Mouse (Mus musculus) kidney, postnatal 0 days (tissue): ENCODE data around the gene Ncaph2. TPM values are rescaled to one million over a fixed set of nuclear protein-coding genes. Genes with fewer than 3 reads are reported as not detected.

Experiments
- ATAC-seq: fragments of 200-750 bp; cut with Nextera tagmentation; replicated peaks from 2 replicates; pipeline ENCODE4 v1.8.0; 2017; ENCODE audit warnings: low read depth, moderate number of reproducible peaks, moderate TSS enrichment, moderate library complexity; ENCODE audit not compliant: low FRiP score
- DNase-seq: peaks from one replicate; pipeline ENCODE4 v3.0.0-alpha.2; 2016; ENCODE audit warnings: low spot score
- H3K27ac ChIP-seq: fragments of 300-500 bp; sonication (generic); 2 replicates; pipeline ENCODE4 v1.5.1; 2014; ENCODE audit warnings: mild to moderate bottlenecking
- H3K27me3 ChIP-seq: fragments of 300-500 bp; sonication (generic); 2 replicates; pipeline ENCODE4 v1.6.1; 2014; ENCODE audit warnings: low read length, mixed read lengths; ENCODE audit not compliant: insufficient read depth
- H3K36me3 ChIP-seq: fragments of 300-500 bp; sonication (generic); 2 replicates; pipeline ENCODE4 v1.6.1; 2014; ENCODE audit warnings: low read length, mixed read lengths; ENCODE audit not compliant: insufficient read depth
- H3K4me1 ChIP-seq: fragments of 300-500 bp; sonication (generic); replicated peaks from 2 replicates; pipeline ENCODE4 v1.6.1; 2014; ENCODE audit warnings: antibody characterized with exemption, low read length, mixed read lengths; ENCODE audit not compliant: insufficient read depth
- H3K4me2 ChIP-seq: fragments of 300-500 bp; sonication (generic); 2 replicates; pipeline ENCODE4 v1.6.1; 2014; ENCODE audit warnings: mild to moderate bottlenecking, low read length, moderate library complexity, mixed read lengths
- H3K4me3 ChIP-seq: fragments of 300-500 bp; sonication (generic); replicated peaks from 2 replicates; pipeline ENCODE4 v1.5.1; 2014; ENCODE audit warnings: low read depth, low read length
- H3K9ac ChIP-seq: fragments of 300-500 bp; sonication (generic); 2 replicates; pipeline ENCODE4 v1.6.1; 2014; ENCODE audit warnings: low read depth, low read length
- H3K9me3 ChIP-seq: fragments of 300-500 bp; sonication (generic); replicated peaks from 2 replicates; pipeline ENCODE4 v1.6.1; 2016; ENCODE audit warnings: low read length, inconsistent platforms, mixed read lengths
- CTCF ChIP-seq: IDR thresholded peaks from 2 replicates; pipeline ENCODE4 v1.5.1; 2016; ENCODE audit warnings: antibody characterized with exemption, low read depth, mild to moderate bottlenecking, moderate library complexity
- WGBS: fragments of 180-500 bp; shearing (Covaris S2); extraction: QIAGEN DNeasy Blood & Tissue Kit; methylation state at CpG from one replicate; pipeline ENCODE4 v1.1.7; 2014; 5-methylcytosine and 5-hydroxymethylcytosine counted together
- polyA plus RNA-seq: library from polyadenylated mRNA; unstranded; fragments of >200 nt; fragmentation: Nextera tagmentation; extraction: Ambion mirVana; gene quantifications from 2 replicates; pipeline ENCODE4 v1.2.1, GENCODE M21; 2015

Gene Ncaph2
- polyA plus RNA-seq: 100 and 108 TPM in 2 replicates

DNA sequence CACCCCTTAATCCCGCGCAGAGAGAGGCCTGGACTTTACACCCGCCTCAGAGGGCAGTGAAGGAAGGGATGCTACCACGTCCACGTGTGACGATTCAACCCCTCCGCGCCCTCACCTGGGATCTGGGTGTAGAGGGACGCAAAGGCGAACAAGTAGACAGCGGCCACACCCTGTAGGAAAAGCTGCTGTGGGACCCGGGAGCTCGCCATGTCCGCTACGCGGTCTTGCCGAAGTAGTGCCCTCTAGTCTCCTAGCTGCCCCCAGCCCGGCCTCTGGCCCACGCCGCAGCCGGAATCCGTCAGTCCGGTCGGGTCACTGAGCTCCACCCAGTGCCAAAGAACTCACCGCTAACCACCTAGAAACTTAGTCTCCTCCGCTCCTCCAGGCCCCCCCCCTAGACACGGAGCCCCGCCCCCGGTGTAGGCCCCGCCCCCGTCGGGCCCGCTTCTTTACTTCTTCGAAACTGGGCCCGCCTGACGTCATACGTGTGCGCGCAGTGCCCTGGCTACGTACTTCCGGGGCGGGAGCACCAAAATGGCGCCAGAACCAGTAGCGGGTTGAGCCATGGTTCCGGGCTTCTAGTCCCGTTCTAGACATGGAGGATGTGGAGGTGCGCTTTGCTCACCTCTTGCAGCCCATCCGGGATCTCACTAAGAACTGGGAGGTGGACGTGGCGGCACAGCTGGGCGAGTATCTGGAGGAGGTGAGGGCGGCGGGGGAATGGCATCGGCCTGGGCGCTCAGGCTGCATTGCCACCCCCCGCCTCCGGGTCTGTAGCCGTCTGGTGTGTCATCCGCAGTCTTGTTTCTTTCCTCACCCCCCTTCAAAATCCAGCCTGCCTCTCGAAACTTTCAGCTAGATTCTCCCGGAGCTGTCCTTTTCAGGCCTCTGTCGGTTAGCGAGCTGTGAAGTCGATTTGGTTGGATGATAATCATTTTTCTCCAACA is at the start of gene Ncaph2, which contains the start of gene Lmf2:
TSS of gene Ncaph2 (plus strand) at position 479 of the 947 bp plus-strand sequence.
TSS of gene Lmf2 (minus strand) at position 419 of the 947 bp plus-strand sequence.
- Histone ChIP-seq H3K27ac (peak within 1 kb of the TSS; percentile 87), H3K36me3 (peaks cover 31% of the 10 kb centered on the region), H3K4me1 (no peaks in the 10 kb centered on the region; the same call in 1 of the 2 replicates), H3K4me2 (peak within 1 kb of the TSS; percentile 80), H3K4me3 (peak within 1 kb of the TSS; percentile 75), H3K9ac (peak within 1 kb of the TSS; percentile 81), H3K9me3 (no peaks in the 10 kb centered on the region), H3K27me3 (no peaks in the 10 kb centered on the region)
- ATAC-seq (peak; percentile 88), DNase-seq (peak; percentile 97)
- no peak for TF ChIP-seq CTCF
- under 1% methylated on average over 64 of the region's 64 CpGs for WGBS

DNA sequence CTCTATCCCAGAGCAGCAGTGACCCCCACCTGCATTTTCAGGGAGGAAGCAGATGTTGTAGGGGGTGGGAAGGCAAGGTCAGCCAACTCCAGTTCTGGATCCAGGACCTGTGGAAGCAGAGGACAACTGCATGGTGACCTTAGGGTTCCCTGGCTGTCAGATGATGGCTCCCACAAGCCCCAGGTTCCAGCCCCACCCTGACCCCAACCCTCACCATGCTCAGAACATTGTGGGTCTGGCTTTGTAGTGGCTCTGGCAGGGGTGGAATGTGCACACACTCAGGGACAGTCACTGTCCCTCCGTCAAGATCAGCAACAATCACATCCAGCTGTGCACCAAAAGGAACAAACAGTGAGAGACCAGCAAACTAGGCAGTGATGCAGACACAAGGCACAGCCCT is 49.6 kb upstream of the Ncaph2 start:
- no peak for TF ChIP-seq CTCF
- no peak overlapping the region for H3K4me2 ChIP-seq
- H3K4me1 ChIP-seq: no peaks in the 10 kb centered on the region
- H3K4me3 ChIP-seq: no peak overlapping the region
- WGBS: 88% methylated on average over 1 of the region's 1 CpGs
- H3K27ac ChIP-seq: no peak overlapping the region
- DNase-seq (no peak), ATAC-seq (no peak)
- no peak overlapping the region for H3K9ac ChIP-seq
- H3K36me3 ChIP-seq: peaks cover 48% of the 10 kb centered on the region
- H3K27me3 ChIP-seq: no peaks in the 10 kb centered on the region
- no peaks in the 10 kb centered on the region for H3K9me3 ChIP-seq

DNA sequence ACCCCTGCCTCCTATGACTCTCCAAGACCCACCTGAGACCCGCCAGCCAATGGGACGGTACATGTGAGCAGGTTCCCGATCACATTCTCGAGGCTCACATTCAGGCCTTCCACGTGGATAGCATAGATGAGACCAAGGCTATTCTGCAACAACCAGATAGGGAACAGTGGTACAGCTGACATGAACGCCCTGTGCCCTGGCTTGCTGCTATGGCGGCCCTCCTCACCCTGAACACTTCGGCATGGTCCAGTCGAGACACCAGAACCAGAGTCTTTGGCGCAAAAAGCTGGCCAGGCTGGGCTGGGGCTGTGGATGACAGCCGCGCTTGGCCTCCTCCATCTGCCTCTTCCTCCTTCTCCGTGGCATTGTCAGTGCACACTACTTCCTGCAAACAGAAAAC is 48.1 kb upstream of the Ncaph2 start:
- DNase-seq: no peak
- Histone ChIP-seq H3K27ac (no peak overlapping the region), H3K9ac (no peak overlapping the region), H3K27me3 (no peaks in the 10 kb centered on the region), H3K4me1 (no peaks in the 10 kb centered on the region), H3K4me2 (no peak overlapping the region), H3K9me3 (no peaks in the 10 kb centered on the region), H3K36me3 (peaks cover 36% of the 10 kb centered on the region), H3K4me3 (no peak overlapping the region)
- WGBS: 88% methylated on average over 13 of the region's 13 CpGs
- TF ChIP-seq CTCF: no peak
- ATAC-seq: no peak

DNA sequence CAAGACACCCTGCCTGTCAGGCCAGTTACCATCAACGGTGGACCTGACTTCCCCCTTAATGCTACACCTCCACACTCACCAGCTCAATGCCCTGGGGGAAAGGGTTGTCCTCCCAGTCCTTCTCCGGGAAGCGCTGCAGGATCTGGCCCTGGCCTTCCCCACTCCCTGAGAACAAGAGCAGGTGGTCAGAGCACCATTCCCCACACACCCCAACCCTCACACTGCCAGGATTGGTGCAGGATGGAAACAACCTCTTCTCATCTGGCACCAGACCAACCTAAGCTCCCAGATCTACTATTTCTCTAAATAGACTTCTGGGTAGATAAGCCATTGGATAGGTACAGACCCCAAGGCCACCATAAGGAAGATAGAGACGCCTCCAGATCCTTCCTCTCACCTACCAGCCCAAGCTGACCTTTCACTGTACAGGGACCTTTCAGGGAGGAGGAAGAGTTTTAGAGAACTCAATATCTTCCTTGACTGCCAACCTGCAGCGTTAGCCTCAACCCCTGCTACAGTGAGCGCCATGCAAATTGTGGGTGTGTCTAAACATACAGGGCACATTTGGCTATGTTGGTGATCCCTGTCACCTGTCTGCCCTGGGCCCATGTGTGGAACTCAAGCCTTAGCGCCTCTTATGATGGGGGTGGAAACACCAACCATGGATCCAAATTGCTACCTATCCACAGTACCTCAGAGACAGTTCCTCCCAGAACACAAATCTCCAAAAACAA is 46.9 kb upstream of the Ncaph2 start:
- WGBS: 75% methylated on average over 7 of the region's 7 CpGs
- H3K9ac ChIP-seq: no peak overlapping the region
- no peak overlapping the region for H3K4me3 ChIP-seq
- H3K27ac ChIP-seq: no peak overlapping the region
- DNase-seq (no peak), ATAC-seq (no peak)
- H3K4me2 ChIP-seq: no peak overlapping the region
- peaks cover 3% of the 10 kb centered on the region; the same call in 1 of the 2 replicates for H3K4me1 ChIP-seq
- no peaks in the 10 kb centered on the region for H3K9me3 ChIP-seq
- no peaks in the 10 kb centered on the region for H3K27me3 ChIP-seq
- TF ChIP-seq CTCF: no peak
- H3K36me3 ChIP-seq: peaks cover 25% of the 10 kb centered on the region

DNA sequence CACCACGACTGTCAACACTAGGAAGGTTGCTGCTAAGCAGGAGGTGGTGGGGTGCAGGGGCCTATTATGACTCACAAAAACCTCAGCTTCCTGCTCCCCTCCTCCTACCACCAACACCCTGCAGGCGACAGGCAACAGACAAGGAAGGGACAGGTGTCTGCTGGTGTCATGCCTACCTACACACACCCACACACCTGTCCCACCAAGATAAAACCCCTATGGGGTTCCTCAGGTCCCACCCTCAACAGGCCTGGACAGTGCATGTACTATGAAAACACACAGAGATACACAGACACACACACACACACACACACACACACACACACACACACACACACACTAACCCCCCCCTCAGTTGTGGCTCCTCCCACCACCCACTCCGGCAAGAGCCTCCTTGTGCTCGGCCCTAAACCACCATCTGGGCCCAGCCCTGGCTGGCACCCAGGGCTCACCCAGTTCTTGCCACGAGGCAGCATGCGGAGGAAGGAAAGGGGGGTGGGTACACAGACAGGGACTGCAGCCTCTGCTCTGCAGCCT is 45.5 kb upstream of the Ncaph2 start:
- H3K36me3 ChIP-seq: peaks cover 19% of the 10 kb centered on the region
- H3K9me3 ChIP-seq: no peaks in the 10 kb centered on the region
- H3K4me2 ChIP-seq: no peak overlapping the region
- no peak overlapping the region for H3K27ac ChIP-seq
- DNase-seq (no peak), ATAC-seq (no peak)
- no peaks in the 10 kb centered on the region for H3K27me3 ChIP-seq
- no peak for TF ChIP-seq CTCF
- H3K4me1 ChIP-seq: peaks cover 8% of the 10 kb centered on the region
- no peak overlapping the region for H3K4me3 ChIP-seq
- H3K9ac ChIP-seq: 0 out of 2 replicates have a peak overlapping the region, but pooled peaks have one; percentile 35
- WGBS: 63% methylated on average over 6 of the region's 6 CpGs

DNA sequence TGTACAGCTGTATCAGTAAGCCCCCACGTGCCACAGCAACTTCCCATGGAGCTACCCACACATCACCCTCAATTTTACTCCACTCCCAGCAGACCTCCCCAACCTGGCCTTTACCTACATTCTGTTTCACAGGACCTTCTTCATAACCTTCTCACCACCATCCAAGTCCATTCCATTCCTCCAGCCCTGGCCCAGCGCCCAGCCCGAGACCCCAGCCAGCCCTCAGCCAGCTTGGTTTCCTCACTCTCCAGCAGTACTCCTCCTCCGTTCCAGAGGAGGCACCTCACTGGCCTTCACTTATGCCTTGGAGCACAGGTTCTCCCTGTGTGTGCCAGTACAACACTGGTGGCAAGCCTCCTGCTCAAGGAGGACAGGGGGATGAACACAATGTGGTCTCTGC is 42.2 kb upstream of the Ncaph2 start:
- Histone ChIP-seq H3K4me2 (no peak overlapping the region; the same call in 1 of the 2 replicates), H3K36me3 (no peaks in the 10 kb centered on the region), H3K9me3 (no peaks in the 10 kb centered on the region), H3K27ac (no peak overlapping the region), H3K9ac (no peak overlapping the region), H3K4me1 (peaks cover 8% of the 10 kb centered on the region), H3K27me3 (no peaks in the 10 kb centered on the region), H3K4me3 (no peak overlapping the region)
- ATAC-seq (no peak), DNase-seq (no peak)
- no peak for TF ChIP-seq CTCF
- WGBS: 46% methylated on average over 4 of the region's 4 CpGs
